ENCODE assay signal across 8 mouse cellular contexts in the genomic region with DNA sequence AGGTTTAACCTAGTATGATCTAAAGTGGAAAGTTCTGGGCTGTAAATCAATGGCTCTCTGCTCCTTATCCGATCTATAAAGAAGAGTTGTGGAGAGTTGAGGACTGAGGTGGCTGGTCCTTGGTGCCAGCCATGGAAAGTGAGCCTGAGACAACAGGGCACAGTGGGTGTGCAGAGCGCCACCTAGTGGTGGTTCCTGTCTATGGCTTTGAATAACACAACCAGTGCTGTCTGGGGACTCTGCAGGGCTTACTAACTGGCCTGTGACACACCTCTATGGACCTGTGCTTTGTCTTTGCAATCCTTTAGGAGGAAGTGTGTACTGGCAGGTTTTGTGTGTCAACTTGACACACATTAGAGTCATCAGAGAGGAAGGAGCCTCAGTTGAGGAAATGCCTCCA. TPM values are rescaled to one million over a fixed set of nuclear protein-coding genes. Genes with fewer than 3 reads are reported as not detected.
DNase-seq lines count a peak whose midpoint lies in the region; ATAC-seq and TF ChIP-seq lines count a peak whose summit lies in the region.

No protein-coding gene starts in this region.

- TF ChIP-seq CTCF in lung, postnatal 0 days (IDR thresholded peaks at IDR 0.05): peak; percentile 96

- H3K9me3 ChIP-seq in heart, embryonic 14.5 days (ENCODE audit: control insufficient read depth, low read length): 0 out of 2 replicates have a peak, but pooled peaks cover 4% of the 10 kb centered on the region
- no peaks in the 10 kb centered on the region for H3K9me3 ChIP-seq in lung, postnatal 0 days (ENCODE audit: low read length)

- no peak overlapping the region for H3K9ac ChIP-seq in heart, embryonic 14.5 days (ENCODE audit: low read length)
- no peak overlapping the region for H3K9ac ChIP-seq in lung, postnatal 0 days (replicated peaks; ENCODE audit: low read depth)

- 0 out of 2 replicates have a peak, but pooled peaks have one; percentile 43 for ATAC-seq in heart, embryonic 14.5 days (ENCODE audit: insufficient number of reproducible peaks, insufficient read depth, low FRiP score, low read depth)
- peak; percentile 70 for ATAC-seq in lung, postnatal 0 days

- no peaks in the 10 kb centered on the region for H3K27me3 ChIP-seq in heart, embryonic 14.5 days (ENCODE audit: control insufficient read depth, insufficient read depth, low read length)
- no peaks in the 10 kb centered on the region for H3K27me3 ChIP-seq in lung, postnatal 0 days (replicated peaks; ENCODE audit: insufficient read depth, low read length)

- TF ChIP-seq EP300 in lung, postnatal 0 days (IDR thresholded peaks at IDR 0.05): no peak

- no peaks in the 10 kb centered on the region for H3K36me3 ChIP-seq in heart, embryonic 14.5 days (ENCODE audit: control insufficient read depth, insufficient read depth, low read length)
- H3K36me3 ChIP-seq in lung, postnatal 0 days (ENCODE audit: insufficient read depth, low read length): no peaks in the 10 kb centered on the region

- H3K4me1 ChIP-seq in heart, embryonic 14.5 days (ENCODE audit: control insufficient read depth in 2 of 2, insufficient read depth in 2 of 2, low read length in 2 of 2): no peaks in the 10 kb centered on the region
- no peaks in the 10 kb centered on the region for H3K4me1 ChIP-seq in lung, postnatal 0 days (ENCODE audit: insufficient read depth, low read depth, low read length)

- peak; percentile 79 for DNase-seq in ES-CJ7 (ENCODE audit: low read depth, low spot score)
- DNase-seq in adrenal gland, postnatal 14 days: peak; percentile 86
- peak; percentile 60 for DNase-seq in embryo, embryonic 11.5 days (ENCODE audit: low read depth, low spot score)
- DNase-seq in layer of hippocampus, adult 18-20 months (ENCODE audit: low spot score in 2 of 2): peak; percentile 32 to 81
- peak; percentile 80 for DNase-seq in lung, postnatal 0 days (ENCODE audit: low spot score)
- peak; percentile 47 for DNase-seq in right cerebral cortex, postnatal 25 days
- peak; percentile 49 to 70 for DNase-seq in urinary bladder, postnatal 4 days (ENCODE audit: low spot score in 2 of 2)

- no peak overlapping the region for H3K4me2 ChIP-seq in heart, embryonic 14.5 days (ENCODE audit: low read length)
- no peak overlapping the region for H3K4me2 ChIP-seq in lung, postnatal 0 days (replicated peaks; ENCODE audit: low read depth, low read length)

- no peak overlapping the region for H3K4me3 ChIP-seq in heart, embryonic 14.5 days (ENCODE audit: control insufficient read depth in 1 of 2, insufficient read depth in 1 of 2, low read depth in 1 of 2, low read length in 2 of 2)
- H3K4me3 ChIP-seq in lung, postnatal 0 days (ENCODE audit: low read depth, low read length): no peak overlapping the region

- H3K27ac ChIP-seq in heart, embryonic 14.5 days (replicated peaks in 1 of 2; ENCODE audit: control insufficient read depth in 1 of 2, insufficient read depth in 1 of 2, low read depth in 2 of 2, low read length in 2 of 2): no peak overlapping the region
- H3K27ac ChIP-seq in lung, postnatal 0 days (ENCODE audit: low read length): no peak overlapping the region

- 20% methylated on average over 2 of the region's 2 CpGs for WGBS in heart, embryonic 14.5 days
- 28% methylated on average over 2 of the region's 2 CpGs for WGBS in lung, postnatal 0 days

RNA-seq across cellular contexts. Expression of a gene that starts 19.2 kb away (rescaled TPM):
- total RNA-seq in adrenal gland, postnatal 14 days (2021): 14.0 and 15.8 TPM in 2 replicates
- polyA plus RNA-seq in heart, embryonic 14.5 days (2014; fragmentation: Nextera tagmentation; extraction: Ambion mirVana): 9.8 and 10.7 TPM in 2 replicates
- 10 to 100 TPM in 1 of 2 experiments, 1 to 10 TPM in 1; 9.8 to 10.3 TPM for total RNA-seq in layer of hippocampus, adult 18-20 months (2021)
- polyA plus RNA-seq in lung, postnatal 0 days (2015; fragmentation: Nextera tagmentation; extraction: Ambion mirVana): 10.0 and 10.2 TPM in 2 replicates

RNA-seq across cellular contexts. Expression of a gene that starts 27.2 kb away (rescaled TPM):
- total RNA-seq in adrenal gland, postnatal 14 days (2021): 0.86 and 23.9 TPM in 2 replicates
- 0.46 and 0.91 TPM in 2 replicates for polyA plus RNA-seq in heart, embryonic 14.5 days (2014; fragmentation: Nextera tagmentation; extraction: Ambion mirVana)
- total RNA-seq in layer of hippocampus, adult 18-20 months (2021): under 1 TPM; 0.15 to 0.30 TPM
- polyA plus RNA-seq in lung, postnatal 0 days (2015; fragmentation: Nextera tagmentation; extraction: Ambion mirVana): 5.0 and 5.1 TPM in 2 replicates
